Mouse (Mus musculus) heart, embryonic 14.5 days (tissue): Measurements from ENCODE around the gene Spn. TPM values are rescaled to one million over a fixed set of nuclear protein-coding genes. Genes with fewer than 3 reads are reported as not detected.

Source experiments
- ATAC-seq: fragments of 200-750 bp; cut with Nextera tagmentation; 2 replicates; pipeline ENCODE4 v1.8.0; 2017; ENCODE audit warnings: low read depth, moderate TSS enrichment; ENCODE audit not compliant: insufficient number of reproducible peaks, insufficient read depth, low FRiP score
- H3K27ac ChIP-seq, 2 experiments: fragments of 200-500 bp in 1 of 2; fragments of 300-500 bp in 1 of 2; sonication (generic) in 1 of 2; replicated peaks in 1 of 2; 2 replicates each; pipeline ENCODE4 v1.5.1; 2012 to 2014; ENCODE audit warnings: low read depth in 2 of 2, low read length in 2 of 2, control low read depth in 1 of 2, mild to moderate bottlenecking in 1 of 2, mixed read lengths in 1 of 2; ENCODE audit not compliant: control insufficient read depth in 1 of 2, insufficient read depth in 1 of 2
- H3K27me3 ChIP-seq: fragments of 300-500 bp; sonication (generic); 2 replicates; pipeline ENCODE4 v1.6.1; 2014; ENCODE audit warnings: mild to moderate bottlenecking, low read length, control low read depth; ENCODE audit not compliant: control insufficient read depth, insufficient read depth
- H3K36me3 ChIP-seq: fragments of 300-500 bp; sonication (generic); 2 replicates; pipeline ENCODE4 v1.6.1; 2014; ENCODE audit warnings: mild to moderate bottlenecking, control low read depth, low read length, mixed read lengths; ENCODE audit not compliant: control insufficient read depth, insufficient read depth
- H3K4me1 ChIP-seq, 2 experiments: fragments of 200-500 bp in 1 of 2; fragments of 300-500 bp in 1 of 2; sonication (generic) in 1 of 2; 2 replicates each; pipeline ENCODE4 v1.6.1; 2012 to 2014; ENCODE audit warnings: low read length in 2 of 2, control low read depth in 1 of 2, mixed read lengths in 1 of 2; ENCODE audit not compliant: control insufficient read depth in 2 of 2, insufficient read depth in 2 of 2
- H3K4me2 ChIP-seq: fragments of 300-500 bp; sonication (generic); 2 replicates; pipeline ENCODE4 v1.6.1; 2014; ENCODE audit warnings: mild to moderate bottlenecking, low read length
- H3K4me3 ChIP-seq, 2 experiments: fragments of 200-500 bp in 1 of 2; fragments of 300-500 bp in 1 of 2; sonication (generic) in 1 of 2; 2 replicates each; pipeline ENCODE4 v1.5.1; 2012 to 2014; ENCODE audit warnings: low read length in 2 of 2, mild to moderate bottlenecking in 2 of 2, control low read depth in 1 of 2, low read depth in 1 of 2, moderate library complexity in 1 of 2; ENCODE audit not compliant: control insufficient read depth in 1 of 2, insufficient read depth in 1 of 2
- H3K9ac ChIP-seq: fragments of 300-500 bp; sonication (generic); 2 replicates; pipeline ENCODE4 v1.6.1; 2014; ENCODE audit warnings: mild to moderate bottlenecking, low read length
- H3K9me3 ChIP-seq: fragments of 300-500 bp; sonication (generic); 2 replicates; pipeline ENCODE4 v1.6.1; 2016; ENCODE audit warnings: low read length, control low read depth; ENCODE audit not compliant: control insufficient read depth
- WGBS: fragments of 180-500 bp; shearing (Covaris S2); extraction: QIAGEN DNeasy Blood & Tissue Kit; methylation state at CpG from one replicate; pipeline ENCODE4 v1.1.7; 2014; 5-methylcytosine and 5-hydroxymethylcytosine counted together
- polyA plus RNA-seq: library from polyadenylated mRNA; unstranded; fragments of >200 nt; fragmentation: Nextera tagmentation; extraction: Ambion mirVana; gene quantifications from 2 replicates; pipeline ENCODE4 v1.2.1, GENCODE M21; 2014

The Spn gene
- polyA plus RNA-seq, 1 experiment from 2014 or later = 0.12 TPM

GRCm38 (mm10) chr7:127121911-127122270 lies 15.7 kb downstream of the Spn start, which contains the start of gene Qprt:
TSS of gene Qprt (minus strand) at chr7:127122226.
- H3K9ac ChIP-seq = 0 out of 2 replicates have a peak within 1 kb of the TSS, but pooled peaks have one; percentile 10
- ATAC-seq = no peak
- H3K4me3 ChIP-seq = peak within 1 kb of the TSS; percentile 14 to 18; a peak in 2 of 4 replicates
- peaks cover 6 to 15% of the 10 kb centered on the region in 2 experiments; a peak in 3 of 4 replicates for H3K4me1 ChIP-seq
- WGBS = 13% methylated on average over 7 of the region's 7 CpGs
- 0 out of 2 replicates have a peak, but pooled peaks cover 4% of the 10 kb centered on the region for H3K9me3 ChIP-seq
- H3K27ac ChIP-seq = no peak within 1 kb of the TSS
- no peaks in the 10 kb centered on the region for H3K27me3 ChIP-seq
- H3K36me3 ChIP-seq = no peaks in the 10 kb centered on the region
- H3K4me2 ChIP-seq = peak within 1 kb of the TSS; percentile 41

GRCm38 (mm10) chr7:127121061-127121910 lies 16.3 kb downstream of the Spn start:
- no peak for ATAC-seq

GRCm38 (mm10) chr7:127118671-127119445 lies 18.8 kb downstream of the Spn start:
- no peak for ATAC-seq
- Histone ChIP-seq H3K9me3 (no peaks in the 10 kb centered on the region), H3K27me3 (no peaks in the 10 kb centered on the region), H3K36me3 (no peaks in the 10 kb centered on the region), H3K4me1 (peaks cover 6 to 15% of the 10 kb centered on the region in 2 experiments; a peak in 3 of 4 replicates), H3K4me2 (no peak overlapping the region), H3K27ac (no peak overlapping the region), H3K9ac (no peak overlapping the region), H3K4me3 (no peak overlapping the region)
- 60% methylated on average over 14 of the region's 14 CpGs for WGBS

More at GRCm38 (mm10) chr7:127121061-127121910, 16.3 kb downstream of the Spn start:
- Histone ChIP-seq H3K27ac (no peak overlapping the region), H3K4me1 (peaks cover 6 to 15% of the 10 kb centered on the region in 2 experiments; a peak in 3 of 4 replicates), H3K9me3 (0 out of 2 replicates have a peak, but pooled peaks cover 4% of the 10 kb centered on the region), H3K36me3 (no peaks in the 10 kb centered on the region), H3K27me3 (no peaks in the 10 kb centered on the region), H3K4me3 (peak overlapping the region; percentile 14 to 18; a peak in 2 of 4 replicates), H3K9ac (0 out of 2 replicates have a peak overlapping the region, but pooled peaks have one; percentile 10), H3K4me2 (peak overlapping the region; percentile 41)
- WGBS = 16% methylated on average over 21 of the region's 21 CpGs

GRCm38 (mm10) chr7:127117948-127118347 lies 19.7 kb downstream of the Spn start:
- Histone ChIP-seq H3K9me3 (no peaks in the 10 kb centered on the region), H3K27ac (no peak overlapping the region), H3K4me2 (no peak overlapping the region), H3K27me3 (no peaks in the 10 kb centered on the region), H3K9ac (no peak overlapping the region), H3K36me3 (no peaks in the 10 kb centered on the region), H3K4me3 (no peak overlapping the region), H3K4me1 (peaks cover 6 to 15% of the 10 kb centered on the region in 2 experiments; a peak in 3 of 4 replicates)
- WGBS = 37% methylated on average over 5 of the region's 5 CpGs
- peak; percentile 36; the same call in 1 of the 2 replicates for ATAC-seq

DNA sequence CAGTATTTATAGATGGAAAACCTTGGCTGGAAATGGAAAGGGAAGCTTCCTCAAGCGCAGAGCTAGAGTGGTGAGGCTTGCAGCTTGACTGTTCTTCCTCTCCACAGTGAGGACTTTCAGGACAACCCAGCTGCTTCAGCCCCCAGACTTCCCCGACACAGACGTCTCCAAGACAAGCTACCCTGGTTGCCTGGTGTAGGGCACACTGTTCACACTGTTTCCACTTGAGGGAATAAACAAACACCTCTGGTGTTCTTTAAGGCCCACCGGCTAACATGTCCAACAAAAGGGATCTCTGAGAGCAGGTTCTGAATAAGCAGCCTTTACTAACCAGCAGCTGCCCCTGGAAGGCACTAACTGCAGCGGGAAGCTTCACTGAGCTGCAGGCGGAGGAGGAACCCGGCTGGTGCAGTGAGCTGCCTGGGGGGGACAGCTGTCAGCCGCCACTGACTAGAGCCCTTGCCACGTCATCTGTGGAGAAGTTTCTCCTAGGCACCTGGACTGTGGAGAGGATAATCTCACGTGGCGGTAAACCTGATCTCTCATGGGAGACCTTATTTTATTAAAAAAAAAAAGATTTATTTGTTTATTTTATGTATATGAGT lies 21.2 kb downstream of the Spn start:
- no peak overlapping the region for H3K4me2 ChIP-seq
- no peaks in the 10 kb centered on the region for H3K36me3 ChIP-seq
- H3K4me3 ChIP-seq = no peak overlapping the region
- no peaks in the 10 kb centered on the region for H3K9me3 ChIP-seq
- H3K27ac ChIP-seq = no peak overlapping the region
- H3K4me1 ChIP-seq = peaks cover 6 to 12% of the 10 kb centered on the region in 2 experiments; a peak in 3 of 4 replicates
- no peaks in the 10 kb centered on the region for H3K27me3 ChIP-seq
- H3K9ac ChIP-seq = no peak overlapping the region
- no peak for ATAC-seq
- 60% methylated on average over 11 of the region's 11 CpGs for WGBS

DNA sequence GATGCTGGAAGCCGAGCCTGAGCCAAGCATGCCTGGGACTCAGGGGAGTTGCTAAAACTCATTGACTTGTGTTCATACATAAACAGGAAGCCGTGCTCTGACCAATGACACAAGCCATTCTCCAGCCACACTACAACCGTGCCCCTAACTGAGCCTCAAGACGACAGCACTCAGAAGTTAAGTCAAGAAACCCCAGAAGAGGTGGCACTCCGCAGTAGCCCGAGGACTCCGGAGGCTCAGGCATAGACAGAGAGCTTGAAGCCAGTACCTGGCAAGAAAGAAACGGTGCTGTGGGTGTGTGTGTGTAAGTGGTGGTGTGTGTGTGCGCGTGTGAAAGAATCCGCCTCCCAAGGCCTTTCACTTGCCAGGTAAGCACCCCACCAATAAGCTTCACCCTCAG lies 22.7 kb downstream of the Spn start:
- WGBS = 74% methylated on average over 11 of the region's 11 CpGs
- no peak overlapping the region for H3K4me2 ChIP-seq
- ATAC-seq = no peak

More for the DNA sequence above, 22.7 kb downstream of the Spn start:
- no peaks in the 10 kb centered on the region for H3K9me3 ChIP-seq
- H3K4me1 ChIP-seq = peaks cover 6 to 7% of the 10 kb centered on the region in 2 experiments; a peak in 3 of 4 replicates
- H3K36me3 ChIP-seq = no peaks in the 10 kb centered on the region
- no peak overlapping the region for H3K4me3 ChIP-seq
- H3K27me3 ChIP-seq = no peaks in the 10 kb centered on the region
- no peak overlapping the region for H3K27ac ChIP-seq
- no peak overlapping the region for H3K9ac ChIP-seq
